Mouse (Mus musculus) cerebellum, postnatal 14 days (tissue): ENCODE results near the gene Fzr1.
A peak's percentile ranks its signal among the peaks of the same experiment; 100 is the strongest.

Source experiments
- DNase-seq, 2 experiments: peaks; one replicate each; pipeline ENCODE4 v3.0.0; 2021; ENCODE audit warnings: mixed read lengths in 2 of 2

Fzr1 gene

GRCm38 (mm10) chr10:81402227-81402765 lies 24.0 kb upstream of the Fzr1 start:
- peak in 1 of 2 experiments; percentile 46 for DNase-seq

- peak; percentile 69 to 70 for DNase-seq
Measured at GRCm38 (mm10) chr10:81401521-81402226, 23.4 kb upstream of the Fzr1 start.

GRCm38 (mm10) chr10:81401205-81401520 lies 22.8 kb upstream of the Fzr1 start:
- no peak for DNase-seq

- peak; percentile 88 to 93 for DNase-seq
Measured at GRCm38 (mm10) chr10:81400371-81401204, 22.3 kb upstream of the Fzr1 start.

GRCm38 (mm10) chr10:81399798-81400308 lies 21.5 kb upstream of the Fzr1 start:
- DNase-seq, result no peak

- DNase-seq, result no peak
Measured at GRCm38 (mm10) chr10:81399296-81399695, 21.0 kb upstream of the Fzr1 start.

- peak in 1 of 2 experiments; percentile 33 for DNase-seq
Measured at GRCm38 (mm10) chr10:81396749-81397148, 18.4 kb upstream of the Fzr1 start.

GRCm38 (mm10) chr10:81395865-81396264 lies 17.5 kb upstream of the Fzr1 start:
- DNase-seq, result peak; percentile 42 to 48

- peak; percentile 86 to 94 for DNase-seq
Measured at GRCm38 (mm10) chr10:81395127-81395526, 16.8 kb upstream of the Fzr1 start.

- DNase-seq, result no peak
Measured at GRCm38 (mm10) chr10:81393456-81394063, 15.2 kb upstream of the Fzr1 start.

- no peak for DNase-seq
Measured at GRCm38 (mm10) chr10:81392781-81393185, 14.5 kb upstream of the Fzr1 start, which contains the start of gene Smim24. TSS of gene Smim24 (plus strand) at chr10:81393051.

- DNase-seq, result no peak
Measured at GRCm38 (mm10) chr10:81392270-81392669, 14.0 kb upstream of the Fzr1 start.

GRCm38 (mm10) chr10:81390678-81390965 lies 12.3 kb upstream of the Fzr1 start:
- DNase-seq, result peak in 1 of 2 experiments; percentile 22

GRCm38 (mm10) chr10:81389801-81390677 lies 11.7 kb upstream of the Fzr1 start:
- peak; percentile 88 to 89 for DNase-seq

- peak; percentile 28 to 59 for DNase-seq
Measured at GRCm38 (mm10) chr10:81389373-81389772, 11.1 kb upstream of the Fzr1 start.

- DNase-seq, result no peak
Measured at GRCm38 (mm10) chr10:81388505-81389055, 10.3 kb upstream of the Fzr1 start, which contains the start of gene Gm48552. TSS of gene Gm48552 (plus strand) at chr10:81389005.

- DNase-seq, result peak in 1 of 2 experiments; percentile 70
Measured at GRCm38 (mm10) chr10:81387716-81388115, 9.4 kb upstream of the Fzr1 start.

GRCm38 (mm10) chr10:81385603-81386306 lies 7.4 kb upstream of the Fzr1 start:
- DNase-seq, result peak in 1 of 2 experiments; percentile 53

- no peak for DNase-seq
Measured at GRCm38 (mm10) chr10:81384605-81384982, 6.3 kb upstream of the Fzr1 start.

- peak; percentile 100 for DNase-seq
Measured at GRCm38 (mm10) chr10:81383802-81384604, 5.7 kb upstream of the Fzr1 start, which contains the start of the genes Dohh and Gm48551. TSS of gene Dohh (plus strand) at chr10:81384428. TSS of gene Gm48551 (plus strand) at chr10:81384466.
